Mouse (Mus musculus): ENCODE measurements around the gene Cacna1i. TPM values are rescaled to one million over a fixed set of nuclear protein-coding genes. Genes with fewer than 3 reads are reported as not detected.

The Cacna1i gene
- polyA plus RNA-seq, 1 experiment, result not detected

- no peaks in the 10 kb centered on the region for H3K4me1 ChIP-seq (ENCODE audit: control insufficient read depth, insufficient read depth, low read length)
- H3K27ac ChIP-seq (ENCODE audit: insufficient read depth, low read length), result no peak overlapping the region
- TF ChIP-seq CTCF (IDR thresholded peaks at IDR 0.05; ENCODE audit: low read depth, low read length), result no peak
- H3K27me3 ChIP-seq (ENCODE audit: control insufficient read depth, insufficient read depth, low read length, poor library complexity, severe bottlenecking), result no peaks in the 10 kb centered on the region
- H3K9ac ChIP-seq (ENCODE audit: low read depth, poor library complexity, severe bottlenecking), result no peak overlapping the region
- H3K9me3 ChIP-seq (replicated peaks; ENCODE audit: control insufficient read depth, insufficient read depth, low read length, poor library complexity, severe bottlenecking), result no peaks in the 10 kb centered on the region
- no peaks in the 10 kb centered on the region for H3K36me3 ChIP-seq (ENCODE audit: control insufficient read depth, insufficient read depth, low read length, poor library complexity, severe bottlenecking)
- H3K4me3 ChIP-seq (ENCODE audit: low read depth, low read length), result no peak overlapping the region
These were observed 56.0 kb downstream of the Cacna1i start for GRCm38 (mm10) chr15:80343031-80343430.

- H3K4me1 ChIP-seq (ENCODE audit: control insufficient read depth, insufficient read depth, low read length), result no peaks in the 10 kb centered on the region
- no peaks in the 10 kb centered on the region for H3K9me3 ChIP-seq (replicated peaks; ENCODE audit: control insufficient read depth, insufficient read depth, low read length, poor library complexity, severe bottlenecking)
- TF ChIP-seq POLR2A (IDR thresholded peaks at IDR 0.05; ENCODE audit: insufficient read depth, low read length) (no peak), CTCF (IDR thresholded peaks at IDR 0.05; ENCODE audit: low read depth, low read length) (no peak), EP300 (IDR thresholded peaks at IDR 0.05; ENCODE audit: insufficient read depth, low read depth, low read length) (no peak)
- no peaks in the 10 kb centered on the region for H3K36me3 ChIP-seq (ENCODE audit: control insufficient read depth, insufficient read depth, low read length, poor library complexity, severe bottlenecking)
- no peak overlapping the region for H3K4me3 ChIP-seq (ENCODE audit: low read depth, low read length)
- H3K27ac ChIP-seq (ENCODE audit: insufficient read depth, low read length), result no peak overlapping the region
- no peaks in the 10 kb centered on the region for H3K27me3 ChIP-seq (ENCODE audit: control insufficient read depth, insufficient read depth, low read length, poor library complexity, severe bottlenecking)
- H3K9ac ChIP-seq (ENCODE audit: low read depth, poor library complexity, severe bottlenecking), result no peak overlapping the region
These were observed 56.7 kb downstream of the Cacna1i start for GRCm38 (mm10) chr15:80343731-80344130.

GRCm38 (mm10) chr15:80346510-80346909 lies 59.5 kb downstream of the Cacna1i start:
- H3K9ac ChIP-seq (ENCODE audit: low read depth, poor library complexity, severe bottlenecking), result no peak overlapping the region
- no peak for TF ChIP-seq CTCF (IDR thresholded peaks at IDR 0.05; ENCODE audit: low read depth, low read length)
- TF ChIP-seq EP300 (IDR thresholded peaks at IDR 0.05; ENCODE audit: insufficient read depth, low read depth, low read length), result no peak
- no peak for TF ChIP-seq POLR2A (IDR thresholded peaks at IDR 0.05; ENCODE audit: insufficient read depth, low read length)
- no peaks in the 10 kb centered on the region for H3K4me1 ChIP-seq (ENCODE audit: control insufficient read depth, insufficient read depth, low read length)
- no peak overlapping the region for H3K4me3 ChIP-seq (ENCODE audit: low read depth, low read length)
- H3K9me3 ChIP-seq (replicated peaks; ENCODE audit: control insufficient read depth, insufficient read depth, low read length, poor library complexity, severe bottlenecking), result no peaks in the 10 kb centered on the region
- no peaks in the 10 kb centered on the region for H3K27me3 ChIP-seq (ENCODE audit: control insufficient read depth, insufficient read depth, low read length, poor library complexity, severe bottlenecking)
- no peaks in the 10 kb centered on the region for H3K36me3 ChIP-seq (ENCODE audit: control insufficient read depth, insufficient read depth, low read length, poor library complexity, severe bottlenecking)
- no peak overlapping the region for H3K27ac ChIP-seq (ENCODE audit: insufficient read depth, low read length)

GRCm38 (mm10) chr15:80350431-80350830 lies 63.4 kb downstream of the Cacna1i start:
- H3K4me3 ChIP-seq (ENCODE audit: low read depth, low read length), result no peak overlapping the region
- TF ChIP-seq POLR2A (IDR thresholded peaks at IDR 0.05; ENCODE audit: insufficient read depth, low read length), result no peak
- TF ChIP-seq EP300 (IDR thresholded peaks at IDR 0.05; ENCODE audit: insufficient read depth, low read depth, low read length), result no peak
- no peak for TF ChIP-seq CTCF (IDR thresholded peaks at IDR 0.05; ENCODE audit: low read depth, low read length)

GRCm38 (mm10) chr15:80358798-80359197 lies 71.8 kb downstream of the Cacna1i start:
- H3K36me3 ChIP-seq (ENCODE audit: control insufficient read depth, insufficient read depth, low read length, poor library complexity, severe bottlenecking), result no peaks in the 10 kb centered on the region
- no peak for TF ChIP-seq POLR2A (IDR thresholded peaks at IDR 0.05; ENCODE audit: insufficient read depth, low read length)
- TF ChIP-seq EP300 (IDR thresholded peaks at IDR 0.05; ENCODE audit: insufficient read depth, low read depth, low read length), result no peak
- TF ChIP-seq CTCF (IDR thresholded peaks at IDR 0.05; ENCODE audit: low read depth, low read length), result no peak
- H3K27ac ChIP-seq (ENCODE audit: insufficient read depth, low read length), result no peak overlapping the region
- H3K4me1 ChIP-seq (ENCODE audit: control insufficient read depth, insufficient read depth, low read length), result no peaks in the 10 kb centered on the region
- H3K27me3 ChIP-seq (ENCODE audit: control insufficient read depth, insufficient read depth, low read length, poor library complexity, severe bottlenecking), result no peaks in the 10 kb centered on the region
- no peak overlapping the region for H3K4me3 ChIP-seq (ENCODE audit: low read depth, low read length)
- H3K9me3 ChIP-seq (replicated peaks; ENCODE audit: control insufficient read depth, insufficient read depth, low read length, poor library complexity, severe bottlenecking), result no peaks in the 10 kb centered on the region
- no peak overlapping the region for H3K9ac ChIP-seq (ENCODE audit: low read depth, poor library complexity, severe bottlenecking)

More at GRCm38 (mm10) chr15:80350431-80350830, 63.4 kb downstream of the Cacna1i start:
- Histone ChIP-seq H3K9me3 (replicated peaks; ENCODE audit: control insufficient read depth, insufficient read depth, low read length, poor library complexity, severe bottlenecking) (no peaks in the 10 kb centered on the region), H3K27me3 (ENCODE audit: control insufficient read depth, insufficient read depth, low read length, poor library complexity, severe bottlenecking) (no peaks in the 10 kb centered on the region), H3K36me3 (ENCODE audit: control insufficient read depth, insufficient read depth, low read length, poor library complexity, severe bottlenecking) (no peaks in the 10 kb centered on the region), H3K4me1 (ENCODE audit: control insufficient read depth, insufficient read depth, low read length) (no peaks in the 10 kb centered on the region), H3K27ac (ENCODE audit: insufficient read depth, low read length) (no peak overlapping the region), H3K9ac (ENCODE audit: low read depth, poor library complexity, severe bottlenecking) (no peak overlapping the region)

- Histone ChIP-seq H3K27ac (ENCODE audit: insufficient read depth, low read length) (no peak overlapping the region), H3K36me3 (ENCODE audit: control insufficient read depth, insufficient read depth, low read length, poor library complexity, severe bottlenecking) (no peaks in the 10 kb centered on the region), H3K4me1 (ENCODE audit: control insufficient read depth, insufficient read depth, low read length) (no peaks in the 10 kb centered on the region), H3K9ac (ENCODE audit: low read depth, poor library complexity, severe bottlenecking) (no peak overlapping the region), H3K27me3 (ENCODE audit: control insufficient read depth, insufficient read depth, low read length, poor library complexity, severe bottlenecking) (no peaks in the 10 kb centered on the region), H3K4me3 (ENCODE audit: low read depth, low read length) (no peak overlapping the region), H3K9me3 (replicated peaks; ENCODE audit: control insufficient read depth, insufficient read depth, low read length, poor library complexity, severe bottlenecking) (no peaks in the 10 kb centered on the region)
- TF ChIP-seq POLR2A (IDR thresholded peaks at IDR 0.05; ENCODE audit: insufficient read depth, low read length), result no peak
- no peak for TF ChIP-seq CTCF (IDR thresholded peaks at IDR 0.05; ENCODE audit: low read depth, low read length)
- no peak for TF ChIP-seq EP300 (IDR thresholded peaks at IDR 0.05; ENCODE audit: insufficient read depth, low read depth, low read length)
These were observed 74.9 kb downstream of the Cacna1i start for GRCm38 (mm10) chr15:80361780-80362508.

Measured in ES-Bruce4 (cell line).